Mouse (Mus musculus) layer of hippocampus, adult 9-10 months (tissue): Measurements from ENCODE around the gene Muc3.
"Not testable (repeated sequence)": the region's sequence is repeated elsewhere in the genome, so short reads cannot be mapped to it uniquely, and the experiment has no call there.

Experiments
- DNase-seq: peaks from one replicate; pipeline ENCODE4 v3.0.0; 2022; ENCODE audit warnings: low spot score

Muc3 gene

GRCm38 (mm10) chr5:137122686-137123193 lies 26.4 kb downstream of the Muc3 start:
- peak; percentile 44 for DNase-seq

GRCm38 (mm10) chr5:137121280-137121679 lies 27.8 kb downstream of the Muc3 start:
- no peak for DNase-seq

- no peak for DNase-seq
Measured at GRCm38 (mm10) chr5:137118878-137119277, 30.2 kb downstream of the Muc3 start.

GRCm38 (mm10) chr5:137117994-137118393 lies 31.1 kb downstream of the Muc3 start:
- DNase-seq = not testable (repeated sequence)

- no peak for DNase-seq
Measured at GRCm38 (mm10) chr5:137116987-137117386, 32.1 kb downstream of the Muc3 start.

GRCm38 (mm10) chr5:137115866-137116847 lies 33.0 kb downstream of the Muc3 start, which contains the start of gene Trim56:
TSS of gene Trim56 (minus strand) at chr5:137116209.
- DNase-seq = no peak

- DNase-seq = no peak
Measured at GRCm38 (mm10) chr5:137114891-137115561, 34.1 kb downstream of the Muc3 start.

- DNase-seq = no peak
Measured at GRCm38 (mm10) chr5:137111542-137112408, 37.3 kb downstream of the Muc3 start.

- DNase-seq = no peak
Measured at GRCm38 (mm10) chr5:137110863-137111262, 38.3 kb downstream of the Muc3 start.

GRCm38 (mm10) chr5:137109941-137110593 lies 39.1 kb downstream of the Muc3 start:
- DNase-seq = no peak

GRCm38 (mm10) chr5:137108111-137108510 lies 41.0 kb downstream of the Muc3 start:
- no peak for DNase-seq

- no peak for DNase-seq
Measured at GRCm38 (mm10) chr5:137107670-137108069, 41.5 kb downstream of the Muc3 start.

- DNase-seq = peak; percentile 89
Measured at GRCm38 (mm10) chr5:137107024-137107423, 42.1 kb downstream of the Muc3 start.

GRCm38 (mm10) chr5:137106434-137106833 lies 42.7 kb downstream of the Muc3 start:
- no peak for DNase-seq

- DNase-seq = no peak
Measured at GRCm38 (mm10) chr5:137103969-137104368, 45.2 kb downstream of the Muc3 start.

- no peak for DNase-seq
Measured at GRCm38 (mm10) chr5:137102575-137103522, 46.3 kb downstream of the Muc3 start.

GRCm38 (mm10) chr5:137102078-137102477 lies 47.0 kb downstream of the Muc3 start:
- no peak for DNase-seq

- DNase-seq = no peak
Measured at GRCm38 (mm10) chr5:137100660-137101059, 48.5 kb downstream of the Muc3 start.

GRCm38 (mm10) chr5:137098418-137098817 lies 50.7 kb downstream of the Muc3 start:
- no peak for DNase-seq

GRCm38 (mm10) chr5:137096037-137096436 lies 53.1 kb downstream of the Muc3 start:
- DNase-seq = no peak
